Mouse (Mus musculus): ENCODE data around the gene Ankrd52.
A peak's percentile ranks its signal among the peaks of the same experiment; 100 is the strongest.

Ankrd52 gene

GRCm38 (mm10) chr10:128403931-128404330 is 27.0 kb downstream of the Ankrd52 start:
- peak; percentile 84 for DNase-seq

DNA sequence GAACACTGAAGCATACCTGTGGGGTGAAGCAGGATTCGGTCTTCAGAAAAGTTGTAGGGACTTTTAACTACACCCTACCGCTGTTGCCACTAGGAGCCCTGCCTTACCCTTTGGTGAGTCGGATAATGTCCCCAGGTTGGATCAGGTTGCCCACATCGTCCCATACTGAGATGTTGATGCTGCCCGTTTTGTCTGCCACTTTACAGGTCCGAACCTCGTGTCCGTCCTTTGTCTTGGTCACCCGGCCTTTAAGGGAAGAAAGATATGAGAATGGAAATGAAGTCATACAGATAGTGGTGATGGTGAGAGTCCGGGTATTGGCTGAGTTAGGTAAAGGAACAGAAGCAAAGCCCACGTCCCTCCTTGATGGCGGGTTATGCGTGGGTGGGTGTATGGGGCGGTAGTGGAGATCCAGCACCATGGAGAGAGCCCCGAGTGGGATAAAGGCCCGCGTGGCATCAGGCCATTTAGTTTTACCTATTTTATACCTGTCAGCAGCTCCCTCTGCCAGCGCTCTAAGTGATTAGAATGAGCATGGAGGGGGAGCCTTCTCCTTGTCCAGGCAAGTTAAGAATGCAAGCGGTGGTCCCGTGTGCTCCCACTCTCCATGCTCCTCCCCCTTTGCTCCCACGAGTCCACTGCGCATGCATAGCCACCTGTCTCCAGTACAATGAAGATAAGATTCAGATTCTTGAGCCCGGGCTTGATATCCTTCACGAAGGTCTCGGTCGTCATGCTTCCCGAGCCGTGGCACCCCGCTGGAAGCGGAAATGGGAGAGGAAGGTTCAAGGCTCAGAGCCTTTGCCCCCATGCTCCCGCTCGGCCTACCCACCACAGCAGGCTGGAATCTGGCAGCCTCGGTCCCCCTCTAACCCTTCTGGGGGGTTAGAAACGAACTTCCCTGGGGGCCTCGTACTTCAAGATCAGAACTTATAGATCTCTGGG is 31.9 kb downstream of the Ankrd52 start:
- DNase-seq = peak; percentile 72

DNA sequence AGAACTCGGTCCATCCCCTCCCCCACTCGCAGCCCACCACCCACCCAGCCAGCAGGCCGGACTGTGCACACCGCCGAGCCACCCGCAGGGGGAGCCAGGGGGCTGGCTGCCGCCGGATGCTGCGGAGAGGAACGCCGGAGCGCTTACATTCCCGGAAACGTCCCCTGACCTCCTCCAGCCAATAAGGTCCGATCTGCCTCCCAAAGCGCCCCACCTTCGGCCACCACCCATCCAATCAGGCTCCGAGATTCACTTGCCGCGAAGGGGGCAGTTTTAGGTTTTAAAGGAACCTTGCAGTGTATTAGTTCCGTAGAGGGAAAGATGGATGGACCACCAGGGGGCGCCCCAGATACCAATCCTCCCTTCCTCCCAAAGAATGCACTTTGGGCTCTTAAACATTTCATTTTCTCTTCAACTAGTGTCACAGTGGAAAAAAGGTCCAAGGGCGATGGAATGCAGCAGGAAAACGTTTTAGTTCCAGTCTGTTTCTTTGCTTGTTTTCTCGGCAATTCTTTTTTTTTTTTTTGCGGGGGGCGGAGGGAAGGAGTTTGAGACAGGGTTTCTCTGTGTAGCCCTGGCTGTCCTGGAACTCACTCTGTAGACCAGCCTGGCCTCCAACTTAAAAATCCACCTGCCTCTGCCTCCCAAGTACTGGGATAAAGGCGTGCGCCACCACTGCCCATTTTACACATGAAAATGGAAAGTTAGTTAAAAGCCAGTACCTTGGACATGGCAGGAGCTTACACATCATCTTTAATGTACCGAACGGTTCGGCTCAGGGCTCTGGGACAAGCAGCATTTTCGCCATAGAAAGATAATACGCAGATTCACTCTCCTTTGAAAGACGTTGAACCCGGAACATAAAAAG is 33.0 kb downstream of the Ankrd52 start:
- peak; percentile 98 for DNase-seq

GRCm38 (mm10) chr10:128410560-128410845 is 33.6 kb downstream of the Ankrd52 start:
- DNase-seq = no peak

DNA sequence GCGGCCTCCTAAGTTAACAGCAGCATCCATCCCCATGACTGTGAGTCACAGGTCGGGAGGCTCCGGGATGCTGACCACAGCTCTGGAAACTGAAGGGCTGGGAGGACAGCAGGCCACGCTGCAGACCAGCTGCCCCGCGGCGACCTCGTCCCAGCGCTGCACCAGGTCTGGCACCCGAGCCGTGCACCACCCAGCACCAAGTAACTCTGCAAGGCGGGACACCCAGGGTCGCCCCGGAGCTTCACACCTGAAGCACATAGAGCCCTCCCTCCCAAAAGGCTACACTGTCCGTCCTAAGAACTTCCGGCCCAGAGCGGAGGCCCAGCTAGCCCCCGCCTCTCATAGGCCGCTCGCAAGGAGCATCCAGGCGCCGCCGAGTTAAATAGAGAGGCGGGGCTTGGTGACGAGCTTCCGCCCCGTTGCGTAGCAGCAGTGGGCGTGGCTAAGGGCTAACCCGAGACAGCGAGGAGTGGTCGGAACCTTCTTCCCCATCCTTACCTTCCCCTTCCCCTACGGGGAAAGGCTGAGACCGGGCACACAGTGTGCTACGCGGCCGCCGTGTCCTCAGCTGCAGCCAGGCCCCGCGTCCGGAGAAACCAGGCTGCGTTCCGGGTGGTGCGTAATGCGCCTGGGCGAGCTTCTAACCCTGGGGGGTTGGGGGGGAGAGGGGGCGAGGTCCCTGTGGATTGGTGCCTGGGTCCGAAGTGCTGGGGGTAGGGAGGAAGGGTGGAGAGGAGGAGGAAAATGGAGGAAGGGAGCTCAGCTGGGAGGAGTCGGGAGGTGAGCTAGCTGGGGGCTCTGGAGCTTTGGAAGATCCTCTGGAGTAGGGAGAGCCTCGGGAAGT is 34.5 kb downstream of the Ankrd52 start, which contains the start of the genes Nabp2 and Rnf41:
Gene Nabp2 (minus strand): TSS at position 282 of the 844 bp plus-strand sequence.
Gene Rnf41 (plus strand): TSS at position 447 of the 844 bp plus-strand sequence.
- peak; percentile 96 for DNase-seq

DNA sequence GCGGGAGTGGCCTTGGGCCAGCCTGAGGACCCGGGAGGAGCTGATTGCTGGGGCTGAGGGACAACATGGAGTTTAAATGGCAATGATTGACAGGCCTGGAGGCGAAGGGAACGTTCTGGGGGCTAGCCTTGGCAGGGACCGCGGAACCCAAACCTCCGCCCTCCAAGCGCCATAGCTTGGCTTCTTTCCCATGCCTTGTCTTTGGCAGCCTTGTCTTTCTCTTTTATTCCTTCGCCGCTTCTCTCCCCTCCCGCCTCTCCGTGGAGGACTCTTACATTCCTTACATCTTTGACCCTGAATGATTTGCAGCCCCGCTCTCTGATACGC is 35.1 kb downstream of the Ankrd52 start:
- DNase-seq = no peak

DNA sequence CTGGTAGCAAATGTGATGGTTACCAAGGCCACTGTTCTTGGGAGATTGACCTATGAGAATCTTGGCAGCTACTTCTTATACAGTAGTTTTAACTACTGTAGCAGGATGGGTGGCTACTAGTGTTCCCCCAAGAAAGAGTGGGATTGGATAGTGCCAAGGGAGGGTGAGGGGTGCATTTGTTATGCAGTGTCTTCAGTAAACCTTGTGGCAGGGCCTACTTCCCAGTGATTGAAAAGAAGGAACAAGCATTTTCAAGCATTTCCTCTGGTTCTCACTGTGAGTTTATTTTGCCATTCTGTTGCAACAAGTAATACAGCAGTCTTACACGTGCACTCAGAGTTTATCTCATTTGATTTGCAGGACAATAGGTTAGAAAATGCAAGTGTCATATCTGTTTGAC is 35.6 kb downstream of the Ankrd52 start:
- DNase-seq = no peak

GRCm38 (mm10) chr10:128413076-128413475 is 36.2 kb downstream of the Ankrd52 start:
- DNase-seq = no peak

DNA sequence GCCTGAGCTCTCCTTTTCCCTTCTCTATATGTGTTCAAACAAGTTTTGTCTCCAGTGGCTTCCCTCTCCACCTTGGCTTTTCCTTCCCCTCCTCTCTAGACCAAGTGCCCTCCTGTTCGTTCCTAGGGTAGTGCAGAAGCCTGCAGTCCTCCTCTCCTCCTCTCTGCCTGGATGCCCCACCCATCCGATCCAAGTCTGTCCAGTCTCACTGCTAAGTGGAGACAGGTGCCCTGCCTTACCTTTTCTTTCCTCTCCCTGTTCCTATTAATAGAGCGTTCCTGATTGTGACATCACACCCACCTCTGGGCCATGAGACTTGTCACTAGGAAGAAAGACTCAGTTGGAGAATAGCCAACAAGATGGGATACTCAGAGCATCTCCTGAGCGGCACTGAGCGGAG is 37.9 kb downstream of the Ankrd52 start:
- no peak for DNase-seq

DNA sequence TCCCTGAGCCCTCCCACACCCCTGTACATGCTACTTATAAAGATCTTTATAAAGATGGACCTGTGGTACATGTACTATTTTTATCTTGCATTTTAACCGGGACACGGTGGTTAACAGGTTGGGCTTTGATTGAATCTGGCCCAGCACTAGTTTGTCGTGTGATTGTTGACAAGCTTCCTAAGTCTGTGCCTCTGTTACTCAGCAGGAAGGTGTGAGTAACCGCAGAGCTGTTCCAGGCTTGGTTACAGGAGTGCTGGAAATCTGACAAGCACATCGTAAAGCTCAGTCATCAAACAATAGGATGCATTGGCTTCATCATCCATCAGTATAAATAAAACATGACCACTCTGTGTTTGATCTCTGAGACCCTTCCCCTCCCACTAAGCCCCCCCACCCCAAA is 45.5 kb downstream of the Ankrd52 start:
- DNase-seq = no peak

GRCm38 (mm10) chr10:128424604-128425003 is 47.7 kb downstream of the Ankrd52 start:
- DNase-seq = no peak

- DNase-seq = no peak
These were observed 48.3 kb downstream of the Ankrd52 start for GRCm38 (mm10) chr10:128425260-128425659.

DNA sequence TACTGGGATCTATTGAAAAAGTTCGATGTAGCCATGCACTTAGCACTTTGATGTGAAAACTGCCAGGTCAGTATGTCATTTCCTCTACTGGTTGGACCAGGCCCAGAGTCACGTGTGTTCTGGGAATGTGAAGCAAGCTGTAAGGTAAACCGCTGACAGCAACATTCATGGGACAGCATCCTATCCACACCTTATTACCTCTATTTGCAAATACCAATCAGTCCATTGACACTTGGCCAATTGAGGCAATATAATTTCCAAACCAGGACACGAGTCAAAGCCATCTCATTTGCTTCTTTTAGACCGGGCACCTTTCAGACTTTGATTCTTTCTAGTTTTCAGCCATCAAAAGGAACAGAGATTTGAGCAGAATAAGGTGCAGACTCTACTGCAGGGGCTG is 52.1 kb downstream of the Ankrd52 start:
- DNase-seq = no peak

GRCm38 (mm10) chr10:128429454-128429853 is 52.5 kb downstream of the Ankrd52 start:
- DNase-seq = no peak

DNA sequence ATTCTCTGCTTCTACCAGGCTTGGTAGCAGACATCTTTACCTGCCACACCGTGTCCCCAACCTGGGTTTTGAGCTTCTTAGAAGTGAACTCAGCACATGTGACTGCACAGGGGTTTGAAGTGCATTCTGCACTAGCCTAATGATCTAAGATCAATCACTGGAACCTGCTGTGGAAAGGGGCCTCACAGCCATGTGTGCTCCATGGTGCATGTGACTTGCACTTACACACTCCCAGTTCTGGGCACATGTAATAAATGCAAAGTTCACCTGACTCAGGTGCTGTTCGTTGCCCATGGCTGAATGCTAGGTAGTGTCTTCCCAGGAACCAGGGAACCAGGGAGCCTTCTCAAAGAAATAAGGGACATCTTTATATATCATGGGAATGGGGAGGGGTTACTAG is 56.5 kb downstream of the Ankrd52 start:
- DNase-seq = no peak

GRCm38 (mm10) chr10:128434681-128435080 is 57.8 kb downstream of the Ankrd52 start:
- DNase-seq = no peak

DNA sequence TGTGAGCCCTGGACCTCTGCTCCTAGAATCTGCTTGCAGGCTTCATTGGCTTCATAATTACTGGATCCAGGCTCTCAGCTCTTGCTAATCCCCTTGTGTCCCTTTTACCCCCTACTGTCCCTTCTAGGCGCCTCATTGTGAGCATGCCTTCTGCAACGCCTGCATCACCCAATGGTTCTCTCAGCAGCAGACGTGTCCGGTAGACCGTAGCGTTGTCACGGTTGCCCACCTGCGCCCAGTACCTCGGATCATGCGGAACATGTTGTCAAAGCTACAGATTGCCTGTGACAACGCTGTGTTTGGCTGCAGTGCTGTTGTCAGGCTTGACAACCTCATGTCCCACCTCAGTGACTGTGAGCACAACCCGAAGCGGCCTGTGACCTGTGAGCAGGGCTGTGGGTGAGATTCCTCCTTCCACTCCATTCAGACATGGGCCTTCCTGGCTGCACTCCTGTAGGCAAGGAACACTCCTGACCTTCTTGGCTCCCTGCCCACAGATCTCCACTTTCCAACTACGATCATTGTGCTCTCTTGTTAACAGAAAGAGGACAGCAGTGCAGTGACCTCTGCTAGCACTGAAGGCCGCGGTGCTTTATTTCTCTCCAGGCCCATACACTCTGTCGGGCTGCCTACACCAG is 58.4 kb downstream of the Ankrd52 start:
- DNase-seq = peak; percentile 79

- peak; percentile 63 for DNase-seq
These were observed 59.0 kb downstream of the Ankrd52 start for GRCm38 (mm10) chr10:128435873-128436272.

GRCm38 (mm10) chr10:128436376-128436775 is 59.5 kb downstream of the Ankrd52 start:
- DNase-seq = peak; percentile 82

DNA sequence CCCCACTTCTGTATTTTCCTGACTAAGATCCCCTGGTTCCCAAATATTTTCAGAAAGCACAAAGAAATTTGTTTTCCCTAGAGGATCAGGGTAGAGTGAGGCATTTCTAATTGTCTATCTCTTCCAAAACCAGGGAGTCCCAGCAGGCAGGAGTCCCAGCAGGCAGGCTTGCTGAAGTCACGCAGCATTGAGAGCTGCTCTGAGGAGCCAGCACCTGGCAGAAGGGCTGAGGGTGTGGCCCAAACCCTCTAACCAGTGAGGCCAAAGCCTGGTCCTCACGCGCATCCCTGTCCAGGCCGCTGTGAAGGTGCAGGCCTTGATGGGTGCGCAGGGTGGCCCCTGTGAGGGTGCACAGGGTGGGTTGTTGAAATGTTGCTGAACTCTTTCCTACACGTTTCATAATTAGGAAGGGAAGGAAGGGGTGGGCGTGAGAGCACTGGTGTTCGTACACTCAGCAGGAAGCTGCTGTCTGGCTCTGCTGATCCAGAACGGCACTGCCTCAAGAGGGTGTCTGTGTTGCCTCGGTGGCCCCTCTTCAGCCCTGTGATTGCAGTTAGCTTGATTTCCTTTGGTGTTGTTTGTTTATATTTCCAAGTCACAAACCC is 61.9 kb downstream of the Ankrd52 start:
- DNase-seq = no peak

- peak; percentile 52 for DNase-seq
These were observed 63.5 kb downstream of the Ankrd52 start for GRCm38 (mm10) chr10:128440407-128440806.

All from cerebellum, adult 9-11 months (tissue).